Mouse (Mus musculus) heart, embryonic 10.5 days (tissue): ENCODE data around the gene Fam89b. TPM values are rescaled to one million over a fixed set of nuclear protein-coding genes. Genes with fewer than 3 reads are reported as not detected.
A peak's percentile ranks its signal among the peaks of the same experiment; 100 is the strongest.

Experiments
- DNase-seq: peaks from one replicate; pipeline ENCODE4 v3.0.0-alpha.2; 2017; ENCODE audit warnings: low spot score
- H3K27ac ChIP-seq: fragments of 300-500 bp; sonication (generic); 2 replicates; pipeline ENCODE4 v1.5.1; 2016; ENCODE audit warnings: mild to moderate bottlenecking
- H3K27me3 ChIP-seq: fragments of 300-500 bp; sonication (generic); 2 replicates; pipeline ENCODE4 v1.6.1; 2016; ENCODE audit warnings: mild to moderate bottlenecking; ENCODE audit not compliant: poor library complexity, insufficient read depth, severe bottlenecking
- H3K36me3 ChIP-seq: fragments of 300-500 bp; sonication (generic); 2 replicates; pipeline ENCODE4 v1.6.1; 2016; ENCODE audit warnings: mild to moderate bottlenecking, moderate library complexity
- H3K4me1 ChIP-seq: fragments of 300-500 bp; sonication (generic); 2 replicates; pipeline ENCODE4 v1.6.1; 2016; ENCODE audit warnings: mild to moderate bottlenecking
- H3K4me3 ChIP-seq: fragments of 300-500 bp; sonication (generic); 2 replicates; pipeline ENCODE4 v1.5.1; 2016; ENCODE audit warnings: mild to moderate bottlenecking, moderate library complexity
- H3K9me3 ChIP-seq: fragments of 300-500 bp; sonication (generic); 2 replicates; pipeline ENCODE4 v1.6.1; 2016; ENCODE audit warnings: mild to moderate bottlenecking, moderate library complexity
- WGBS: fragments of 180-500 bp; shearing (Covaris S2); methylation state at CpG from one replicate; pipeline ENCODE4 v1.1.7; 2016; 5-methylcytosine and 5-hydroxymethylcytosine counted together
- polyA plus RNA-seq: library from polyadenylated mRNA; unstranded; fragments of >200 nt; fragmentation: Nextera tagmentation; extraction: Ambion mirVana; gene quantifications from 2 replicates; pipeline ENCODE4 v1.2.1, GENCODE M21; 2016

The Fam89b gene
- polyA plus RNA-seq, 1 experiment from 2014 or later: 88.9 TPM

DNA sequence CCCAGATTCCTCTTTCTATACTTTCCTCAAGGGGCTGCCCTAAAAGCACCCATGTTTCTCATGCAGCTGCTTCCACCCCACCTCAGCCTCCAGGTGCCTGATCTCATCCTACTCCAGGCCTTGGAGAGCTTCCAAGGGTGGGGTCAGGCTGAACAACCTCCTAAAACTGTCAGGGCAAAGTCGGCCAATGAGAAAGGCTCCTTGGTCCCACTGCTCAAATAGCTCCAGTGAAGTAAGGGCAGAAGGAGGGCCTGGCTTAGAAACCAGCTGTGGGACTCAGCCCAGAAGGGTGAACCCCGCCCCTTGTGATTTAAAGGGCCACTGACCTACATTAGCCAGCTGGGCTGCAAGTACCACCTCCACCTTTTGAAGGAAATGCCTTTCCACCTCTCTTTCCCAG is 15.7 kb downstream of the Fam89b start:
- H3K27ac ChIP-seq: peak overlapping the region; percentile 31; the same call in 1 of the 2 replicates
- H3K27me3 ChIP-seq: no peaks in the 10 kb centered on the region
- DNase-seq: no peak
- H3K36me3 ChIP-seq: peaks cover 97% of the 10 kb centered on the region
- no peaks in the 10 kb centered on the region for H3K9me3 ChIP-seq
- peaks cover 43% of the 10 kb centered on the region for H3K4me1 ChIP-seq
- no peak overlapping the region for H3K4me3 ChIP-seq
- 16% methylated on average over 2 of the region's 2 CpGs for WGBS

DNA sequence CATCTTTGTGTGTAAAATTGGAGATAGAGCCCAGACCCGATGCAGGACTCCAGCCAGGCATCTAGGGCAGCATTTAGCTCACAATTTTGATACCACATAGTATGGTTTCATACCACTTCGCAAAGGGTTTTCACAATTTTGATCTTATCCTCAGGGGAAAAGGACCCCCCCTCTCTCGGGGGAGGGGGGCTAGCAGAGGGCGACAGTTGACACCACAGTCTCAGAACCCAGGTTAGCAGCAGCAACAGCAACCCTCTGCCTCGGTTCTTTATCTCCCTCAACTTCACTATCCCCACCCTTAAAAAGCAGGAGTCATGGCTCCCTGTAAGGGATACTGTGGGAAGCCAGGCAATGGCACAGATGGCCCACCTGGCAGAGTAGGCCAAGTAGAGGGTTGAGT is 16.2 kb downstream of the Fam89b start:
- WGBS: 74% methylated on average over 5 of the region's 5 CpGs

DNA sequence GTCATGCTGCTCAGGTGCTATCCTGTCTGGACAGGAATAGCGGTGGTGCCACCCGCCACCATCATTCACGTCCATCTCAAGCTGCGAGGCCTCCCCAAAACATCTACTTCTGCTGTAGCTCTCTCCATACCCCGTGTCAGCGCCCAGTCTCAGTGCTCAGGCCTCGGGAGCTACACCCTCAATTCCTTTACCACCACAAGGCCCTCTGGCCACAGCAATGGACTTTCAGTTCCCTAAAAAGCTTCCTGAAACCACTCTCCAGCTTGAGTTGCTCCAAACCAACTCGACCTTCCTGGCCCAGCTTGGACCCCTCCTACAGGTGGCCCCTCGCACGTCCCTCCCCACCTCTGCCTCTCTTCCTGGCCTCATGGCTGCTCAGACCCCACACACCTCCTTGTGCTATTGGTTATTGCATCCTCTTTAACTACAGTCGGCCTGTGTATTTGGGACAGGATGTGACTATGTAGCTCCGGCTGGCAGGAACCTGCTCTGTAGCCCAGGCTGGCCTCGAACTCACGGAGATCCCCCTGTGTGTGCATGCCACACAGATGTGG is 17.5 kb downstream of the Fam89b start:
- H3K36me3 ChIP-seq: peaks cover 97% of the 10 kb centered on the region
- no peak overlapping the region for H3K4me3 ChIP-seq
- H3K4me1 ChIP-seq: peaks cover 31% of the 10 kb centered on the region
- no peak overlapping the region for H3K27ac ChIP-seq
- no peaks in the 10 kb centered on the region for H3K9me3 ChIP-seq
- H3K27me3 ChIP-seq: no peaks in the 10 kb centered on the region
- WGBS: 94% methylated on average over 14 of the region's 14 CpGs
- no peak for DNase-seq

More for the DNA sequence above, 16.2 kb downstream of the Fam89b start:
- Histone ChIP-seq H3K36me3 (peaks cover 97% of the 10 kb centered on the region), H3K4me1 (peaks cover 40% of the 10 kb centered on the region), H3K27me3 (no peaks in the 10 kb centered on the region), H3K27ac (0 out of 2 replicates have a peak overlapping the region, but pooled peaks have one; percentile 31), H3K9me3 (no peaks in the 10 kb centered on the region), H3K4me3 (no peak overlapping the region)
- DNase-seq: no peak

DNA sequence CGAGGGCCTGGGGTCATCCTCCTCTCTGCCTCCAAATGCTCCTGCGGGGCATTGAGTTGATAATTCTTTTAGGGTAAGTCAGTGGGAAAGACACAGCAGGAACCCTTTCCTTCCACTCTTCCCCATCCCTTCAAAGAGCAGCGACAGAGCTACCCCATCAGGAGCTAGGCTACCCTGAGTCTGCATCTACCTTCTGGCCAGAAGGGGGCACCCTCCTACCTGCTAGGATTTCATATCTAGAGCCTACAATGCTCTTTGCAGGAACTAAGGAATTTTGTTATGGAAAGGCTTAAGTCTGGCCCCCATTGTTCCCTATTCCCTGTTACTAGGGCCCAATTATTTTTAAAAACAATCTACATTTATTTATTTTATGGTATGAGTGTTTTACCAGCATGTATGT is 18.2 kb downstream of the Fam89b start:
- no peak for DNase-seq
- peaks cover 97% of the 10 kb centered on the region for H3K36me3 ChIP-seq
- 27% methylated on average over 3 of the region's 3 CpGs for WGBS

GRCm38 (mm10) chr19:5710581-5710980 is 18.9 kb downstream of the Fam89b start:
- WGBS: 87% methylated on average over 8 of the region's 8 CpGs
- no peak for DNase-seq
- H3K9me3 ChIP-seq: no peaks in the 10 kb centered on the region
- H3K4me1 ChIP-seq: peaks cover 23% of the 10 kb centered on the region
- H3K36me3 ChIP-seq: peaks cover 94% of the 10 kb centered on the region
- no peaks in the 10 kb centered on the region for H3K27me3 ChIP-seq
- no peak overlapping the region for H3K27ac ChIP-seq
- no peak overlapping the region for H3K4me3 ChIP-seq

More for the DNA sequence above, 18.2 kb downstream of the Fam89b start:
- H3K27me3 ChIP-seq: no peaks in the 10 kb centered on the region
- peaks cover 25% of the 10 kb centered on the region for H3K4me1 ChIP-seq
- H3K4me3 ChIP-seq: no peak overlapping the region
- no peak overlapping the region for H3K27ac ChIP-seq
- H3K9me3 ChIP-seq: no peaks in the 10 kb centered on the region

DNA sequence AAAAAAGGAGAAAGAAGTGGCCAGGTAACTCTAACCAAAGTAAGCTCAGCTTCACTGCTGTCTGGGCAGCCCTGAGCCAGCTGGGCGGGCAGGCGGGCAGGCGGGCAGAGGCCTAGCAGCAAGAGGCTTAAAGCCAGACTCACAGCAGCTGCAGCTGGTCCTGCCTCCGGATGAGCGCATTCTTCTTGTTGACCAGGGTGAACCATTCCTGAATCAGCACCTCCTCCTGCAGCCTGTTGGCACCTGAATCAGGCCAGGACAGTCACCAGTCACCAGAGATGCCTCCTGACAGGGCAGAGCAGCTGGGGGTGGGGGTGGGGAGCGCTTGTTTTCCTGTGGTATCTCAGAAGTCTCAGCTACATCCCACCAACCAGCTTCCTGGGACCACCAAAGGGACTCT is 19.4 kb downstream of the Fam89b start:
- H3K4me1 ChIP-seq: peaks cover 23% of the 10 kb centered on the region
- WGBS: 95% methylated on average over 6 of the region's 6 CpGs
- H3K27me3 ChIP-seq: no peaks in the 10 kb centered on the region
- no peak overlapping the region for H3K4me3 ChIP-seq
- H3K36me3 ChIP-seq: peaks cover 89% of the 10 kb centered on the region
- H3K27ac ChIP-seq: no peak overlapping the region
- H3K9me3 ChIP-seq: no peaks in the 10 kb centered on the region
- no peak for DNase-seq

DNA sequence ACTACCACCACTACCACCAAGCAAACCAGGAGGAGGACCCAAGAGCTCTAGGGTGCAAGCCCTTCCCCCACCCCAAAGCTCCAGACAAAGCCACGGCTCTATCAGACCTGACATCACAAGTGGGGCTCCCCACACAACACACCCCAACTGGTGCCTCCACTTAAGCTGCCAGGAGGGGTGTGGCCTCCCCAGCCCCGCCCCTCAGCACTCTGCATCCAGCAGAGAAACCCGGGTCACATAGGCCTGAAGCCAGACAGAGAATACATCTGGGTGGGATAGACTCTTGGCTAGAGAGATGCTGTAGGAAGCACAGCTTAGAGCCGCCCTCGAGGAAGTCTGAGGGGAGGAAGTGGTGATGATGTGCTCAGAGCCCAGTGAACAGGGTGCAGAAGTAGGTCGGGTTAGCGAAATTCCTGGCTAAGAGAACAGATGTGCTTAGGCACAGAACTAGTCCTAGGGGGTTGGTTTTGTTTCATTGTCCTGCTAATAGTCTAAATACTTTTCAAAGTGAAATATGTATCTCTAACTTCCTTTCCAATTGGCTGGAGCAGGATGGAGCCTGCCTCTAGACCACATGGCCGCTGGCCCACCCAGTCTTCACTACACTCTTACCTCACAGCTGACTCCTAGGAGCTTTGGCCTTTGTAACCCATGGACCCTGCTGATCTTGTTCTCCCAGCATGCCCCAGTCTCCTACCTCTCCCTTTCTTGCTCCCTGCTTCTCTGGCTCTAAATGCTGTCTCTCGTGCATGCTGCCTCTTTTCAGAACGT is 24.5 kb downstream of the Fam89b start:
- DNase-seq: peak; percentile 75
- Histone ChIP-seq H3K27ac (peak overlapping the region; percentile 33; the same call in 1 of the 2 replicates), H3K36me3 (peaks cover 73% of the 10 kb centered on the region), H3K4me3 (no peak overlapping the region), H3K4me1 (peaks cover 20% of the 10 kb centered on the region), H3K27me3 (no peaks in the 10 kb centered on the region), H3K9me3 (no peaks in the 10 kb centered on the region)
- 44% methylated on average over 10 of the region's 10 CpGs for WGBS

- 70% methylated on average over 17 of the region's 17 CpGs for WGBS
- Histone ChIP-seq H3K9me3 (no peaks in the 10 kb centered on the region), H3K4me1 (peaks cover 20% of the 10 kb centered on the region), H3K4me3 (no peak within 1 kb of the TSS), H3K36me3 (peaks cover 75% of the 10 kb centered on the region), H3K27ac (peak within 1 kb of the TSS; percentile 33; the same call in 1 of the 2 replicates), H3K27me3 (no peaks in the 10 kb centered on the region)
- no peak for DNase-seq
These were observed 25.2 kb downstream of the Fam89b start, which contains the start of gene Kcnk7 for GRCm38 (mm10) chr19:5704163-5704800. TSS of gene Kcnk7 (plus strand) at chr19:5704367.

DNA sequence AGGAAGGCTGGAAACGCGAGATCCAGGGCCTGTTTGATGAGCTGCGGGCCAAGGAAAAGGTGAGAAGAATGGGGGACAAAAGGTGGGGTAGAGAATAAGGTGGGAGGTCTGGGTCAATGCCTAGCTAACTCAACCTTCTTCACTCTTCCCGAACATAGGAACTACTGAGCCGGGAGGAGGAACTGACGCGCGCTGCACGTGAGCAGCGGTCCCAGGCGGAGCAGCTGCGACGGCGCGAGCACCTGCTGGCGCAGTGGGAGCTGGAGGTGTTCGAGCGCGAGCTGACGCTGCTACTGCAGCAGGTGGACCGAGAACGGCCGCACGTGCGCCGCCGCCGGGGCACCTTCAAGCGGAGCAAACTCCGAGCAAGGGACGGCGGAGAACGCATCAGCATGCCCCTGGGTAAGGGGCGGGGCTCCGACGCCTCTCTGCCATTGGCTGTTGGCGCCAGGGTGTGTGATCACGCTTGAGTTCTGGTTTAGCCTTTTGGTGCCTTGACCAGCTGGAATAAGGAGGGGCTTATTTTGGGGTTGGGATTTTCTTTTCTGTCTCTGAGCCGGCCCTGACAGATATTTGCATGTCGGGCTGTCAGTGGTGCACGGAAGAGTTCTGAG is 33.5 kb downstream of the Fam89b start:
- Histone ChIP-seq H3K9me3 (no peaks in the 10 kb centered on the region), H3K36me3 (peaks cover 98% of the 10 kb centered on the region), H3K4me1 (peaks cover 43% of the 10 kb centered on the region), H3K27ac (peak overlapping the region; percentile 18; the same call in 1 of the 2 replicates), H3K27me3 (0 out of 2 replicates have a peak, but pooled peaks cover 7% of the 10 kb centered on the region), H3K4me3 (peak overlapping the region; percentile 45)
- 24% methylated on average over 41 of the region's 41 CpGs for WGBS
- DNase-seq: peak; percentile 84

- Histone ChIP-seq H3K27ac (peak overlapping the region; percentile 37; the same call in 1 of the 2 replicates), H3K27me3 (0 out of 2 replicates have a peak, but pooled peaks cover 7% of the 10 kb centered on the region), H3K4me3 (peak overlapping the region; percentile 96), H3K36me3 (peaks cover 83% of the 10 kb centered on the region), H3K4me1 (peaks cover 55% of the 10 kb centered on the region), H3K9me3 (no peaks in the 10 kb centered on the region)
- WGBS: 81% methylated on average over 6 of the region's 6 CpGs
- no peak for DNase-seq
These were observed 35.7 kb downstream of the Fam89b start for GRCm38 (mm10) chr19:5693801-5694200.

GRCm38 (mm10) chr19:5692913-5693396 is 36.5 kb downstream of the Fam89b start:
- Histone ChIP-seq H3K4me1 (peaks cover 57% of the 10 kb centered on the region), H3K27me3 (0 out of 2 replicates have a peak, but pooled peaks cover 7% of the 10 kb centered on the region), H3K9me3 (no peaks in the 10 kb centered on the region), H3K27ac (peak overlapping the region; percentile 94), H3K4me3 (peak overlapping the region; percentile 96), H3K36me3 (peaks cover 74% of the 10 kb centered on the region)
- DNase-seq: no peak
- WGBS: 68% methylated on average over 10 of the region's 10 CpGs

DNA sequence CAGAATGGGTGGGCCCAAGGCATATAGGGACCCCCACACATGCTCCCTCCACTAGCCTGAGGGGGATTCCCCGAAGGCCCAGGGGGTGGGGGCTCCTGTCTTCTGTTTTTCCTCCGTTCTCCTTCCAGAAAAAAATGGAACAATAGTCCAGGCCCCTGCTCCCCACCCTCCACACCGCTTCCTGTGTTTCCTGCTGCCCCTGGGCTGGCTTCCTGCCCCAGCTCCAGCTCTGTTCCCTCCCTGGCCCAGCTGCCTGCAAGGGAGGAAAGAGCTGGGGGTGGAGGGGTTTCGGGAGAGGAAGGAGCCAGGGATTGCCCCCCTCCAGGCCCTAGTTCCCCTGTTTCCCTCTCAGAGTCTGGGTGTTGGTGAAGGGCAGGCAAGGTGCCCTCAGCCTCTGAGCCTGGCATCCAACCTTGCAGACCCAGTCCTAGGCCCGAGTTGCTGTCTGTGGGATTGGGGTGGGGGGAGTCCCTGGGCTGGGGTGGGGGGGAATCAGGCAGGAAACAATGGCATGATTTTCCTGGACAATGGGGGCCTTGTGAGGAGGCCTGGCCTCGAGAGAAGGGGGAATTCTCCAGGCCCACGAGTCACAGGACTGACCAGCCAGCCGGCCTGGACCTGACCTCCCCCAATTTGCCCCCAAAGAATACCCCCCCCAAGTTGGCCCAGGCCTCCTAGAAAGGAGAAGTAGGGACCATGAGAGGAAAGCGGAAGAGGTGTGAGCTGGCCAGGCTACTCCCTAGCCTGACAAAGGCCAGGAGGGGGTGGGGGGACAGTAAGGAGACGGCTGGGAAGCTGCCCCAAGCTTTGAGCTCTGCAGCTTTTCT is 37.2 kb downstream of the Fam89b start:
- Histone ChIP-seq H3K4me1 (peaks cover 63% of the 10 kb centered on the region), H3K36me3 (peaks cover 68% of the 10 kb centered on the region), H3K4me3 (peak overlapping the region; percentile 96), H3K27ac (peak overlapping the region; percentile 94), H3K9me3 (no peaks in the 10 kb centered on the region), H3K27me3 (0 out of 2 replicates have a peak, but pooled peaks cover 7% of the 10 kb centered on the region)
- WGBS: 53% methylated on average over 10 of the region's 10 CpGs
- DNase-seq: no peak
